Mouse (Mus musculus): ENCODE data around the gene Ears2. TPM values are rescaled to one million over a fixed set of nuclear protein-coding genes. Genes with fewer than 3 reads are reported as not detected.
A peak's percentile ranks its signal among the peaks of the same experiment; 100 is the strongest.

Gene Ears2
- total and polyA plus RNA-seq, 2 experiments from 2014 or later, result 27.8 to 54.3 TPM

- peaks cover 10% of the 10 kb centered on the region; the same call in 1 of the 2 replicates for H3K4me1 ChIP-seq (ENCODE audit: control insufficient read depth, insufficient read depth)
- peaks cover 55% of the 10 kb centered on the region for H3K36me3 ChIP-seq (replicated peaks; ENCODE audit: control insufficient read depth, insufficient read depth, low read length)
- no peaks in the 10 kb centered on the region for H3K9me3 ChIP-seq (replicated peaks; ENCODE audit: control insufficient read depth, low read length)
- H3K27ac ChIP-seq (ENCODE audit: low read depth), result no peak overlapping the region
- no peak overlapping the region for H3K4me3 ChIP-seq (ENCODE audit: low read depth, low read length)
- TF ChIP-seq EP300 (IDR thresholded peaks at IDR 0.05; ENCODE audit: low read depth) (no peak), CTCF (IDR thresholded peaks at IDR 0.05; ENCODE audit: low read depth) (no peak)
- H3K9ac ChIP-seq (replicated peaks; ENCODE audit: low read depth, low read length), result no peak overlapping the region
- ATAC-seq (ENCODE audit: insufficient read depth, low read depth) (no peak), DNase-seq (ENCODE audit: low spot score) (no peak)
- H3K27me3 ChIP-seq (ENCODE audit: control insufficient read depth, insufficient read depth, low read length), result no peaks in the 10 kb centered on the region
- no peak overlapping the region for H3K4me2 ChIP-seq (ENCODE audit: low read depth, low read length)
- 78% methylated on average over 3 of the region's 3 CpGs for WGBS
These were observed 30.9 kb upstream of the Ears2 start for GRCm38 (mm10) chr7:122098009-122098408.

GRCm38 (mm10) chr7:122094564-122095330 lies 27.7 kb upstream of the Ears2 start:
- DNase-seq (ENCODE audit: low spot score) (no peak), ATAC-seq (ENCODE audit: insufficient read depth, low read depth) (0 out of 2 replicates have a peak, but pooled peaks have one; percentile 28)
- H3K4me3 ChIP-seq (ENCODE audit: low read depth, low read length), result no peak overlapping the region
- TF ChIP-seq CTCF (IDR thresholded peaks at IDR 0.05; ENCODE audit: low read depth) (peak; percentile 31), EP300 (IDR thresholded peaks at IDR 0.05; ENCODE audit: low read depth) (no peak)
- 91% methylated on average over 2 of the region's 2 CpGs for WGBS
- peaks cover 83% of the 10 kb centered on the region for H3K36me3 ChIP-seq (replicated peaks; ENCODE audit: control insufficient read depth, insufficient read depth, low read length)
- no peak overlapping the region for H3K4me2 ChIP-seq (ENCODE audit: low read depth, low read length)
- H3K27me3 ChIP-seq (ENCODE audit: control insufficient read depth, insufficient read depth, low read length), result no peaks in the 10 kb centered on the region
- no peaks in the 10 kb centered on the region for H3K9me3 ChIP-seq (replicated peaks; ENCODE audit: control insufficient read depth, low read length)
- H3K9ac ChIP-seq (replicated peaks; ENCODE audit: low read depth, low read length), result no peak overlapping the region
- H3K4me1 ChIP-seq (ENCODE audit: control insufficient read depth, insufficient read depth), result no peaks in the 10 kb centered on the region
- no peak overlapping the region for H3K27ac ChIP-seq (ENCODE audit: low read depth)

GRCm38 (mm10) chr7:122087195-122087982 lies 20.3 kb upstream of the Ears2 start:
- TF ChIP-seq EP300 (IDR thresholded peaks at IDR 0.05; ENCODE audit: low read depth), result no peak
- no peak for TF ChIP-seq CTCF (IDR thresholded peaks at IDR 0.05; ENCODE audit: low read depth)
- H3K27me3 ChIP-seq (ENCODE audit: control insufficient read depth, insufficient read depth, low read length), result no peaks in the 10 kb centered on the region
- no peak overlapping the region for H3K9ac ChIP-seq (replicated peaks; ENCODE audit: low read depth, low read length)
- DNase-seq (ENCODE audit: low spot score), result no peak
- 82% methylated on average over 11 of the region's 11 CpGs for WGBS
- no peak overlapping the region for H3K4me2 ChIP-seq (ENCODE audit: low read depth, low read length)
- no peak for ATAC-seq (ENCODE audit: insufficient read depth, low read depth)
- no peak overlapping the region for H3K27ac ChIP-seq (ENCODE audit: low read depth)
- H3K9me3 ChIP-seq (replicated peaks; ENCODE audit: control insufficient read depth, low read length), result no peaks in the 10 kb centered on the region
- H3K4me1 ChIP-seq (ENCODE audit: control insufficient read depth, insufficient read depth), result no peaks in the 10 kb centered on the region
- H3K4me3 ChIP-seq (ENCODE audit: low read depth, low read length), result no peak overlapping the region
- H3K36me3 ChIP-seq (replicated peaks; ENCODE audit: control insufficient read depth, insufficient read depth, low read length), result peaks cover 72% of the 10 kb centered on the region

- Histone ChIP-seq H3K36me3 (replicated peaks; ENCODE audit: control insufficient read depth, insufficient read depth, low read length) (peaks cover 73% of the 10 kb centered on the region), H3K27ac (ENCODE audit: low read depth) (no peak overlapping the region), H3K9me3 (replicated peaks; ENCODE audit: control insufficient read depth, low read length) (no peaks in the 10 kb centered on the region), H3K4me1 (ENCODE audit: control insufficient read depth, insufficient read depth) (no peaks in the 10 kb centered on the region), H3K4me2 (ENCODE audit: low read depth, low read length) (no peak overlapping the region), H3K27me3 (ENCODE audit: control insufficient read depth, insufficient read depth, low read length) (no peaks in the 10 kb centered on the region), H3K4me3 (ENCODE audit: low read depth, low read length) (no peak overlapping the region), H3K9ac (replicated peaks; ENCODE audit: low read depth, low read length) (no peak overlapping the region)
- DNase-seq (ENCODE audit: low spot score) (no peak), ATAC-seq (ENCODE audit: insufficient read depth, low read depth) (no peak)
- no peak for TF ChIP-seq CTCF (IDR thresholded peaks at IDR 0.05; ENCODE audit: low read depth)
- no peak for TF ChIP-seq EP300 (IDR thresholded peaks at IDR 0.05; ENCODE audit: low read depth)
- 96% methylated on average over 1 of the region's 1 CpGs for WGBS
These were observed 14.0 kb upstream of the Ears2 start for GRCm38 (mm10) chr7:122081071-122081470.

- ATAC-seq (ENCODE audit: insufficient read depth, low read depth), result no peak
- TF ChIP-seq EP300 (IDR thresholded peaks at IDR 0.05; ENCODE audit: low read depth) (no peak), CTCF (IDR thresholded peaks at IDR 0.05; ENCODE audit: low read depth) (no peak)
These were observed 12.9 kb upstream of the Ears2 start for GRCm38 (mm10) chr7:122079798-122080554.

More at GRCm38 (mm10) chr7:122079798-122080554, 12.9 kb upstream of the Ears2 start:
- Histone ChIP-seq H3K36me3 (replicated peaks; ENCODE audit: control insufficient read depth, insufficient read depth, low read length) (peaks cover 77% of the 10 kb centered on the region), H3K27me3 (ENCODE audit: control insufficient read depth, insufficient read depth, low read length) (no peaks in the 10 kb centered on the region), H3K27ac (ENCODE audit: low read depth) (no peak overlapping the region), H3K4me3 (ENCODE audit: low read depth, low read length) (no peak overlapping the region), H3K9me3 (replicated peaks; ENCODE audit: control insufficient read depth, low read length) (no peaks in the 10 kb centered on the region), H3K4me2 (ENCODE audit: low read depth, low read length) (no peak overlapping the region), H3K4me1 (ENCODE audit: control insufficient read depth, insufficient read depth) (no peaks in the 10 kb centered on the region), H3K9ac (replicated peaks; ENCODE audit: low read depth, low read length) (no peak overlapping the region)
- DNase-seq (ENCODE audit: low spot score), result no peak
- WGBS, result 91% methylated on average over 8 of the region's 8 CpGs
